Mouse (Mus musculus) midbrain, embryonic 14.5 days (tissue): ENCODE measurements around the gene Eif2s3x. TPM values are rescaled to one million over a fixed set of nuclear protein-coding genes. Genes with fewer than 3 reads are reported as not detected.
"Not testable (repeated sequence)": the region's sequence is repeated elsewhere in the genome, so short reads cannot be mapped to it uniquely, and the experiment has no call there.

Experiments used
- ATAC-seq: fragments of 200-750 bp; cut with Nextera tagmentation; 2 replicates; pipeline ENCODE4 v1.8.0; 2017; ENCODE audit warnings: moderate number of reproducible peaks, moderate library complexity; ENCODE audit not compliant: low FRiP score, low TSS enrichment
- DNase-seq: peaks from one replicate; pipeline ENCODE4 v3.0.0-alpha.2; 2015
- H3K27ac ChIP-seq: fragments of 300-500 bp; sonication (generic); replicated peaks from 2 replicates; pipeline ENCODE4 v1.5.1; 2014; ENCODE audit warnings: mild to moderate bottlenecking, low read depth, low read length, moderate library complexity
- H3K27me3 ChIP-seq: fragments of 300-500 bp; sonication (generic); 2 replicates; pipeline ENCODE4 v1.6.1; 2014; ENCODE audit warnings: low read length, control low read depth, mixed read lengths; ENCODE audit not compliant: control insufficient read depth, insufficient read depth
- H3K36me3 ChIP-seq: fragments of 300-500 bp; sonication (generic); 2 replicates; pipeline ENCODE4 v1.6.1; 2014; ENCODE audit warnings: low read length, control low read depth; ENCODE audit not compliant: control insufficient read depth, insufficient read depth
- H3K4me1 ChIP-seq: fragments of 300-500 bp; sonication (generic); 2 replicates; pipeline ENCODE4 v1.6.1; 2014; ENCODE audit warnings: mild to moderate bottlenecking, antibody characterized with exemption, low read length, control low read depth; ENCODE audit not compliant: control insufficient read depth, insufficient read depth
- H3K4me2 ChIP-seq: fragments of 300-500 bp; sonication (generic); 2 replicates; pipeline ENCODE4 v1.6.1; 2014; ENCODE audit warnings: mild to moderate bottlenecking, low read length, moderate library complexity
- H3K4me3 ChIP-seq: fragments of 300-500 bp; sonication (generic); replicated peaks from 2 replicates; pipeline ENCODE4 v1.5.1; 2014; ENCODE audit warnings: low read depth, low read length
- H3K9ac ChIP-seq: fragments of 300-500 bp; sonication (generic); replicated peaks from 2 replicates; pipeline ENCODE4 v1.6.1; 2014; ENCODE audit warnings: mild to moderate bottlenecking, low read length, moderate library complexity
- H3K9me3 ChIP-seq: fragments of 300-500 bp; sonication (generic); 2 replicates; pipeline ENCODE4 v1.6.1; 2016; ENCODE audit warnings: low read length, control low read depth, mixed read lengths; ENCODE audit not compliant: control insufficient read depth
- WGBS: fragments of 180-500 bp; shearing (Covaris S2); extraction: QIAGEN DNeasy Blood & Tissue Kit; methylation state at CpG from one replicate; pipeline ENCODE4 v1.1.7; 2014; 5-methylcytosine and 5-hydroxymethylcytosine counted together
- polyA plus RNA-seq: library from polyadenylated mRNA; unstranded; fragments of >200 nt; fragmentation: Nextera tagmentation; extraction: Ambion mirVana; gene quantifications from 2 replicates; pipeline ENCODE4 v1.2.1, GENCODE M21; 2014

Eif2s3x gene
- polyA plus RNA-seq, 1 experiment from 2014 or later = 104 TPM

DNA sequence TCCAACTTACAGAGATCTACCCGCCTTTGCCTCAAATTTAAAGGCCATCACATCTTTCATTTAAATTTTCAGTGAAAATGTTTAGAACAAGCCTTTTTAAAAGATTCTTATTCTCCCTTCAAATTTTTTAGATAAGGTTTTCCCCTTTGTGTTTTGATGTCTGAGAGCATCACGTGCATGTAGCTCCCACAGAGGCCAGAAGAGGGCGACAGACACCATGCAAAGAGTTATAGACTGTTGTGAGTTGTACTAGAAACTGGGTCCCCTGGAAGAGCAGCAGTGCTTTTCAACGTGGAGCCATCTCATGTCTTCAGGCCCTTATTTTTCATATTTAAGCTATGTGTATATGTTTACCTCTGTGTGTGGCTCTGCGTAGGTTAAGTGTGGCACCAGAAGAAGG is 14.9 kb downstream of the Eif2s3x start:
- no peaks in the 10 kb centered on the region for H3K4me1 ChIP-seq
- no peaks in the 10 kb centered on the region for H3K9me3 ChIP-seq
- H3K36me3 ChIP-seq = peaks cover 85% of the 10 kb centered on the region
- no peak overlapping the region for H3K9ac ChIP-seq
- no peak overlapping the region for H3K4me2 ChIP-seq
- 85% methylated on average over 5 of the region's 5 CpGs for WGBS
- H3K27me3 ChIP-seq = no peaks in the 10 kb centered on the region
- ATAC-seq = no peak
- H3K4me3 ChIP-seq = no peak overlapping the region
- no peak overlapping the region for H3K27ac ChIP-seq
- peak; percentile 3 for DNase-seq

DNA sequence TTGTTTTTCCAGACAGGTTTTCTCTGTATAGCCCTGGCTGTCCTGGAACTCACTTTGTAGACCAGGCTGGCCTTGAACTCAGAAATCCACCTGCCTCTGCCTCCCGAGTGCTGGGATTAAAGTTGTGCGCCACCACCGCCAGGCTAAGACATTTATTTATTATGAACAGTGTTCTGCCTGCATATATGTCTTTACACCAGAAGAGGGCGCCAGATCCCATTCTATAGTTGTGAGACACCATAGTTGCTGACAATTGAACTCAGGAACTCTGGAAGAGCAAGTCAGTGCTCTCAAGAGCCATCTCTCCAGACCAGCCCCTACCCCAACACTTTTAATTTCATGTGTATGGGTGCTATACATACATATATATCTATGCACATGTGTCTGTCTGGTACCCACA is 18.8 kb downstream of the Eif2s3x start:
- peaks cover 63% of the 10 kb centered on the region for H3K36me3 ChIP-seq
- H3K9me3 ChIP-seq, H3K4me1 ChIP-seq, H3K9ac ChIP-seq, H3K27me3 ChIP-seq, ATAC-seq, H3K27ac ChIP-seq, H3K4me3 ChIP-seq, H3K4me2 ChIP-seq: not testable (repeated sequence)
- 67% methylated on average over 4 of the region's 4 CpGs for WGBS
- peak; percentile 40 for DNase-seq

DNA sequence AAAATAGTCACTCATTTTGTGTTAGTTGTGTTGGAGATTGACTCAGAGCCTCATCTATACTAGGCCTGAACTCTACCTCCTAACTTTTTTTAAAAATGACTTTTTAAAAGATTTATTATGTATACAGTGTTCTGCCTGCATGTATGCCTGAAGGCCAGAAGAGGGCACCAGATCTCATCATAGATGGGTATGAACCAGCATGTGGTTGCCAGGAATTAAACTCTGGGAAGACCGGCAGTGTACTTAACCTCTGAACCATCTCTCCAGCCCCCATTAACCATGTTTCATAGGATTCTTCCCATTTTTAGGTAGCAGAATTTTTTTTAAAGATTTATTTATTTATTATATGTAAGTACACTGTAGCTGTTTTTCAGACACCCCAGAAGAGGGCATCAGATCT is 27.5 kb downstream of the Eif2s3x start:
- Histone ChIP-seq H3K4me2 (no peak overlapping the region), H3K9ac (no peak overlapping the region), H3K27ac (no peak overlapping the region), H3K36me3 (no peaks in the 10 kb centered on the region), H3K27me3 (peaks cover 18% of the 10 kb centered on the region; the same call in 1 of the 2 replicates), H3K4me1 (no peaks in the 10 kb centered on the region), H3K9me3 (no peaks in the 10 kb centered on the region), H3K4me3 (no peak overlapping the region)
- WGBS = 59% methylated on average over 1 of the region's 1 CpGs
- ATAC-seq = no peak
- peak; percentile 42 for DNase-seq

DNA sequence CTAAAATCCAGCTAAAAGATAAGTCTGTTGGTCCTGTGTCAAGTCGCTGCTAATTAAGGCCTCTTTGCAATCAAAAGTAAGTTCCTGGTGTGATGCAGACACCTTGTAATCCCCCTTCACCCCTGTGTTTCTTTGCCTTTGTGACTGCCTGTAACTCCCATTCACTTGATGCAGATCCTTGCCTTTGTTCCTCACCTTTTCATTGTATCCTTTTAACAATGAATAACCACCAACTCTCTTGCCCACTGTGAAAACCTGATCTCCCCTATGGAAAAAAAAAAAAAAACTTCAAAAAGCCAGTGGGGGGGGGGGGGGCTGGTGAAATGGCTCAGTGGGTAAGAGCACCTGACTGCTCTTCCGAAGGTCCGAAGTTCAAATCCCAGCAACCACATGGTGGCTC is 28.8 kb downstream of the Eif2s3x start:
- Histone ChIP-seq H3K9ac (no peak overlapping the region), H3K4me3 (no peak overlapping the region), H3K27ac (no peak overlapping the region), H3K27me3 (peaks cover 19% of the 10 kb centered on the region; the same call in 1 of the 2 replicates), H3K4me2 (no peak overlapping the region), H3K9me3 (no peaks in the 10 kb centered on the region), H3K4me1 (no peaks in the 10 kb centered on the region), H3K36me3 (no peaks in the 10 kb centered on the region)
- WGBS = 11% methylated on average over 2 of the region's 3 CpGs
- DNase-seq (no peak), ATAC-seq (no peak)

DNA sequence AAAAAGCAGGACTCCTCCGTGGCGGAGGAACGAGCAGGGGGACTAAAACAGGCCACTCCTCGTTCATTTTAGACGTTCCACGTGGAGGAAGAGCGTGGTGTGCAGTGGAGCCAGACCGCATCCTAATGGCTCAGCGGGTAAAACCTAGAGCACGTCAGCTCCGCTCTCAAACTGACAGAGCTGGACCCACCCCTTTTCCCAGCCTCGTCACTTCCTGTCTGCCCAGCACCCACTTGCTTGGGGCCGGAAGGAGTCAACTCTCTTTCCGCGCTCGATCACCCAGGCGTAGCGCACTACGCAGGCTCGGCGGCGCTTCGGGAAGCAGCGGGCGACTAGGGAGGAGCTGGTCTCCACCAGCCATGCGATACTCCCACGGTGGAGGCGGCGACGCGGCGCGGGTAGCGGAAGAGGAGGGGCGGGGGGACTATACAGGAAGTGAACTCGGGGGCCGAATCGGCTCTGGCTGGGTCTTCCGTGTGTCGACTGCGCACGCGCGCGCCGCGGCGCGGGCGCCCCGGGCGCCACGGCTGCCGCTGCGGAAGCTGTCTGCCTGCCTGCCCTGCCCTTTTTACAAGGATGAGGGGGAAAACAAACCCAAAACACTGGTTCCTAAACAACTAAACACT is 34.8 kb downstream of the Eif2s3x start:
- H3K4me1 ChIP-seq = peaks cover 3% of the 10 kb centered on the region; the same call in 1 of the 2 replicates
- ATAC-seq (peak; percentile 99), DNase-seq (peak; percentile 94)
- peak overlapping the region; percentile 55 for H3K4me2 ChIP-seq
- peak overlapping the region; percentile 97 for H3K27ac ChIP-seq
- no peaks in the 10 kb centered on the region for H3K36me3 ChIP-seq
- under 1% methylated on average over 54 of the region's 55 CpGs for WGBS
- peak overlapping the region; percentile 51; the same call in 1 of the 2 replicates for H3K9ac ChIP-seq
- peak overlapping the region; percentile 47 for H3K4me3 ChIP-seq
- H3K27me3 ChIP-seq = peaks cover 21% of the 10 kb centered on the region; the same call in 1 of the 2 replicates
- no peaks in the 10 kb centered on the region for H3K9me3 ChIP-seq

- DNase-seq (no peak), ATAC-seq (no peak)
- Histone ChIP-seq H3K4me2 (no peak overlapping the region), H3K9me3 (no peaks in the 10 kb centered on the region), H3K36me3 (no peaks in the 10 kb centered on the region), H3K27ac (no peak overlapping the region), H3K27me3 (peaks cover 37% of the 10 kb centered on the region), H3K4me1 (no peaks in the 10 kb centered on the region), H3K4me3 (no peak overlapping the region), H3K9ac (no peak overlapping the region)
- WGBS = 87% methylated on average over 6 of the region's 6 CpGs
These were observed 43.3 kb downstream of the Eif2s3x start for GRCm38 (mm10) chrX:94169348-94169747.

GRCm38 (mm10) chrX:94152251-94152830 is 60.3 kb downstream of the Eif2s3x start:
- Histone ChIP-seq H3K36me3 (no peaks in the 10 kb centered on the region), H3K27me3 (peaks cover 64% of the 10 kb centered on the region), H3K4me3 (no peak overlapping the region), H3K4me1 (no peaks in the 10 kb centered on the region), H3K4me2 (no peak overlapping the region), H3K27ac (no peak overlapping the region), H3K9ac (no peak overlapping the region), H3K9me3 (no peaks in the 10 kb centered on the region)
- no peak for DNase-seq
- ATAC-seq = no peak
- 37% methylated on average over 11 of the region's 11 CpGs for WGBS

DNA sequence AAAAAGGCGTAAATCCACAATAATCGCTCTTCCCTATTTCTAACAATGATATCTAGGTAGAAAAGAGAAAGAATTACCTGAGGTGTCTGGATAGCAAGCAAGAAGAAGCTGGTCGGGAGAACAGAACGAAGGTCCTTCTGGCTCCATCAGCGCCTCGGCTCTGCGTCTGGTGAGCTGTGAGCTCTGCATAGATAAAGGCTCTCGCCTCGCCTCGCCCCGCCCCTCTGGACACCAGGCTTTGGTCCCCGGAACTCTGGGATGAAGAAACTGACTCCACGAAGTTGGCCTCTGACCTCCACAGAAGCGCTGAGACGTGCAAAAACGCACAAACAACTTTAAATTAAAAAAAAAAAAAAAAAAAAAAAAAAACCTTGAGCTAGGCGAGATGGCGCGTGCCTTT is 62.2 kb downstream of the Eif2s3x start:
- no peak overlapping the region for H3K9ac ChIP-seq
- ATAC-seq (no peak), DNase-seq (no peak)
- H3K4me2 ChIP-seq = no peak overlapping the region
- no peak overlapping the region for H3K27ac ChIP-seq
- H3K4me3 ChIP-seq = no peak overlapping the region
- H3K27me3 ChIP-seq = peaks cover 64% of the 10 kb centered on the region
- H3K4me1 ChIP-seq = no peaks in the 10 kb centered on the region
- 81% methylated on average over 19 of the region's 19 CpGs for WGBS
- H3K36me3 ChIP-seq = no peaks in the 10 kb centered on the region
- no peaks in the 10 kb centered on the region for H3K9me3 ChIP-seq
